Mouse (Mus musculus): Measurements from ENCODE around the gene Olfr573-ps1.

- no peak for TF ChIP-seq GATA1 (IDR thresholded peaks at IDR 0.05; ENCODE audit: low read length)
- TF ChIP-seq TAL1 (IDR thresholded peaks at IDR 0.05; ENCODE audit: low read length) = no peak
Measured at GRCm38 (mm10) chr7:102950732-102951131, 8.4 kb upstream of the Olfr573-ps1 start.
